Mouse (Mus musculus): ENCODE results near the gene Serpinb9b. TPM values are rescaled to one million over a fixed set of nuclear protein-coding genes. Genes with fewer than 3 reads are reported as not detected.

Serpinb9b gene
- polyA plus RNA-seq, 1 experiment = 0.78 TPM

Other genes with a start within 250 kb of the Serpinb9b start
- 0.01 and 0.04 TPM in 2 replicates for gene Mylk4, start 243.5 kb upstream of the Serpinb9b start, polyA plus RNA-seq (2012; rRNA removed)
- 33.8 and 34.4 TPM in 2 replicates for gene Wrnip1, start 225.4 kb upstream of the Serpinb9b start, polyA plus RNA-seq (2012; rRNA removed)
- not detected in 2 replicates for gene D930007J09Rik, start 224.6 kb upstream of the Serpinb9b start, polyA plus RNA-seq (2012; rRNA removed)
- gene Serpinb1a, start 176.2 kb upstream of the Serpinb9b start, polyA plus RNA-seq (2012; rRNA removed) = 14.6 and 18.0 TPM in 2 replicates
- gene Serpinb1c, start 129.2 kb upstream of the Serpinb9b start, polyA plus RNA-seq (2012; rRNA removed) = 0.38 and 0.45 TPM in 2 replicates
- 15.0 and 22.1 TPM in 2 replicates for gene Serpinb6b, start 62.2 kb upstream of the Serpinb9b start, polyA plus RNA-seq (2012; rRNA removed)
- gene Serpinb9, start 24.2 kb upstream of the Serpinb9b start, polyA plus RNA-seq (2012; rRNA removed) = 19.2 and 19.5 TPM in 2 replicates
- 0.12 and 0.19 TPM in 2 replicates for gene Serpinb1b, start 51.2 kb downstream of the Serpinb9b start, polyA plus RNA-seq (2012; rRNA removed)
- not detected in 2 replicates for gene Serpinb9c, start 132.3 kb downstream of the Serpinb9b start, polyA plus RNA-seq (2012; rRNA removed)
- not detected in 2 replicates for gene Serpinb9d, start 165.5 kb downstream of the Serpinb9b start, polyA plus RNA-seq (2012; rRNA removed)
- gene Serpinb9e, start 222.2 kb downstream of the Serpinb9b start, polyA plus RNA-seq (2012; rRNA removed) = not detected in 2 replicates